Mouse (Mus musculus): ENCODE results near the gene Pik3ca.

Gene Pik3ca

GRCm38 (mm10) chr3:32471098-32471497, 73.6 kb downstream of the Pik3ca start:
- H3K27me3 ChIP-seq (ENCODE audit: insufficient read depth, low read length), result no peaks in the 10 kb centered on the region
- H3K9me3 ChIP-seq (ENCODE audit: low read length), result no peaks in the 10 kb centered on the region
- no peaks in the 10 kb centered on the region for H3K36me3 ChIP-seq (ENCODE audit: insufficient read depth, low read length)
- no peaks in the 10 kb centered on the region for H3K4me1 ChIP-seq (replicated peaks; ENCODE audit: low read depth, low read length)
- H3K4me3 ChIP-seq (replicated peaks; ENCODE audit: low read length), result no peak overlapping the region
- TF ChIP-seq NANOG (IDR thresholded peaks at IDR 0.05; ENCODE audit: borderline replicate concordance, low read length), result no peak
- no peak for TF ChIP-seq POU5F1 (IDR thresholded peaks at IDR 0.05; ENCODE audit: borderline replicate concordance, low read length)
- no peak for TF ChIP-seq CTCF (conservative IDR thresholded peaks at IDR 0.05; ENCODE audit: low read length)

- Histone ChIP-seq H3K36me3 (ENCODE audit: insufficient read depth, low read length) (no peaks in the 10 kb centered on the region), H3K27me3 (ENCODE audit: insufficient read depth, low read length) (no peaks in the 10 kb centered on the region), H3K4me1 (replicated peaks; ENCODE audit: low read depth, low read length) (no peaks in the 10 kb centered on the region), H3K4me3 (replicated peaks; ENCODE audit: low read length) (no peak overlapping the region), H3K9me3 (ENCODE audit: low read length) (no peaks in the 10 kb centered on the region)
- TF ChIP-seq POU5F1 (IDR thresholded peaks at IDR 0.05; ENCODE audit: borderline replicate concordance, low read length), result no peak
- TF ChIP-seq NANOG (IDR thresholded peaks at IDR 0.05; ENCODE audit: borderline replicate concordance, low read length), result no peak
- TF ChIP-seq CTCF (conservative IDR thresholded peaks at IDR 0.05; ENCODE audit: low read length), result no peak
Observed at GRCm38 (mm10) chr3:32472191-32472900, 74.9 kb downstream of the Pik3ca start.

GRCm38 (mm10) chr3:32473184-32473583, 75.7 kb downstream of the Pik3ca start:
- TF ChIP-seq NANOG (IDR thresholded peaks at IDR 0.05; ENCODE audit: borderline replicate concordance, low read length), result no peak
- TF ChIP-seq POU5F1 (IDR thresholded peaks at IDR 0.05; ENCODE audit: borderline replicate concordance, low read length), result no peak
- no peak for TF ChIP-seq CTCF (conservative IDR thresholded peaks at IDR 0.05; ENCODE audit: low read length)
- H3K36me3 ChIP-seq (ENCODE audit: insufficient read depth, low read length), result no peaks in the 10 kb centered on the region
- H3K27me3 ChIP-seq (ENCODE audit: insufficient read depth, low read length), result no peaks in the 10 kb centered on the region
- no peaks in the 10 kb centered on the region for H3K9me3 ChIP-seq (ENCODE audit: low read length)
- H3K4me3 ChIP-seq (replicated peaks; ENCODE audit: low read length), result no peak overlapping the region
- no peaks in the 10 kb centered on the region for H3K4me1 ChIP-seq (replicated peaks; ENCODE audit: low read depth, low read length)

GRCm38 (mm10) chr3:32479961-32480360, 82.5 kb downstream of the Pik3ca start:
- Histone ChIP-seq H3K27me3 (ENCODE audit: insufficient read depth, low read length) (no peaks in the 10 kb centered on the region; the same call in 1 of the 2 replicates), H3K4me3 (replicated peaks; ENCODE audit: low read length) (peak overlapping the region; percentile 29; the same call in 1 of the 2 replicates), H3K4me1 (replicated peaks; ENCODE audit: low read depth, low read length) (peaks cover 4% of the 10 kb centered on the region; the same call in 1 of the 2 replicates), H3K9me3 (ENCODE audit: low read length) (no peaks in the 10 kb centered on the region), H3K36me3 (ENCODE audit: insufficient read depth, low read length) (no peaks in the 10 kb centered on the region)
- TF ChIP-seq POU5F1 (IDR thresholded peaks at IDR 0.05; ENCODE audit: borderline replicate concordance, low read length) (no peak), CTCF (conservative IDR thresholded peaks at IDR 0.05; ENCODE audit: low read length) (no peak), NANOG (IDR thresholded peaks at IDR 0.05; ENCODE audit: borderline replicate concordance, low read length) (no peak)

GRCm38 (mm10) chr3:32483035-32483434, 85.6 kb downstream of the Pik3ca start:
- H3K4me3 ChIP-seq (replicated peaks; ENCODE audit: low read length), result no peak overlapping the region
- no peaks in the 10 kb centered on the region; the same call in 1 of the 2 replicates for H3K27me3 ChIP-seq (ENCODE audit: insufficient read depth, low read length)
- H3K36me3 ChIP-seq (ENCODE audit: insufficient read depth, low read length), result no peaks in the 10 kb centered on the region
- peaks cover 4% of the 10 kb centered on the region; the same call in 1 of the 2 replicates for H3K4me1 ChIP-seq (replicated peaks; ENCODE audit: low read depth, low read length)
- no peak for TF ChIP-seq POU5F1 (IDR thresholded peaks at IDR 0.05; ENCODE audit: borderline replicate concordance, low read length)
- no peak for TF ChIP-seq CTCF (conservative IDR thresholded peaks at IDR 0.05; ENCODE audit: low read length)
- no peak for TF ChIP-seq NANOG (IDR thresholded peaks at IDR 0.05; ENCODE audit: borderline replicate concordance, low read length)
- no peaks in the 10 kb centered on the region for H3K9me3 ChIP-seq (ENCODE audit: low read length)

GRCm38 (mm10) chr3:32486543-32486942, 89.1 kb downstream of the Pik3ca start:
- Histone ChIP-seq H3K4me1 (replicated peaks; ENCODE audit: low read depth, low read length) (0 out of 2 replicates have a peak, but pooled peaks cover under 1% of the 10 kb centered on the region), H3K36me3 (ENCODE audit: insufficient read depth, low read length) (no peaks in the 10 kb centered on the region), H3K9me3 (ENCODE audit: low read length) (no peaks in the 10 kb centered on the region), H3K4me3 (replicated peaks; ENCODE audit: low read length) (no peak overlapping the region), H3K27me3 (ENCODE audit: insufficient read depth, low read length) (no peaks in the 10 kb centered on the region)
- TF ChIP-seq CTCF (conservative IDR thresholded peaks at IDR 0.05; ENCODE audit: low read length) (no peak), NANOG (IDR thresholded peaks at IDR 0.05; ENCODE audit: borderline replicate concordance, low read length) (no peak), POU5F1 (IDR thresholded peaks at IDR 0.05; ENCODE audit: borderline replicate concordance, low read length) (no peak)

- TF ChIP-seq NANOG (IDR thresholded peaks at IDR 0.05; ENCODE audit: borderline replicate concordance, low read length) (no peak), POU5F1 (IDR thresholded peaks at IDR 0.05; ENCODE audit: borderline replicate concordance, low read length) (no peak), CTCF (conservative IDR thresholded peaks at IDR 0.05; ENCODE audit: low read length) (no peak)
- Histone ChIP-seq H3K4me1 (replicated peaks; ENCODE audit: low read depth, low read length) (peaks cover 7% of the 10 kb centered on the region; the same call in 1 of the 2 replicates), H3K4me3 (replicated peaks; ENCODE audit: low read length) (no peak overlapping the region), H3K36me3 (ENCODE audit: insufficient read depth, low read length) (no peaks in the 10 kb centered on the region), H3K27me3 (ENCODE audit: insufficient read depth, low read length) (no peaks in the 10 kb centered on the region), H3K9me3 (ENCODE audit: low read length) (no peaks in the 10 kb centered on the region)
Observed at GRCm38 (mm10) chr3:32488172-32488571, 90.7 kb downstream of the Pik3ca start.

GRCm38 (mm10) chr3:32490076-32490927, 92.8 kb downstream of the Pik3ca start:
- no peaks in the 10 kb centered on the region for H3K36me3 ChIP-seq (ENCODE audit: insufficient read depth, low read length)
- TF ChIP-seq POU5F1 (IDR thresholded peaks at IDR 0.05; ENCODE audit: borderline replicate concordance, low read length) (no peak), NANOG (IDR thresholded peaks at IDR 0.05; ENCODE audit: borderline replicate concordance, low read length) (no peak), CTCF (conservative IDR thresholded peaks at IDR 0.05; ENCODE audit: low read length) (no peak)
- H3K27me3 ChIP-seq (ENCODE audit: insufficient read depth, low read length), result no peaks in the 10 kb centered on the region
- peaks cover 7% of the 10 kb centered on the region; the same call in 1 of the 2 replicates for H3K4me1 ChIP-seq (replicated peaks; ENCODE audit: low read depth, low read length)
- H3K9me3 ChIP-seq (ENCODE audit: low read length), result no peaks in the 10 kb centered on the region
- H3K4me3 ChIP-seq (replicated peaks; ENCODE audit: low read length), result no peak overlapping the region
